Mouse (Mus musculus): ENCODE results near the gene Fbxw28.
"Not testable (repeated sequence)": the region's sequence is repeated elsewhere in the genome, so short reads cannot be mapped to it uniquely, and the experiment has no call there.

Fbxw28 gene

GRCm38 (mm10) chr9:109339559-109339958 lies at the start of gene Fbxw28:
Fbxw28 (minus strand) TSS chr9:109339659.
- not testable (repeated sequence) for DNase-seq

GRCm38 (mm10) chr9:109287576-109287975 lies 51.9 kb downstream of the Fbxw28 start, which contains the start of gene Fbxw14:
Fbxw14 (minus strand) TSS chr9:109287676.
- not testable (repeated sequence) for DNase-seq

Data from layer of hippocampus, adult 9-11 months (tissue).